Mouse (Mus musculus) left cerebral cortex, postnatal 25 days (tissue): ENCODE results near the gene Magi2. TPM values are rescaled to one million over a fixed set of nuclear protein-coding genes. Genes with fewer than 3 reads are reported as not detected.

Experiments used
- DNase-seq, 2 experiments: peaks; one replicate each; pipeline ENCODE4 v3.0.0; 2022; ENCODE audit warnings: low spot score in 2 of 2, mixed read lengths in 1 of 2
- intact Hi-C: fragments of 180-260 bp; cut with DNase I; formaldehyde crosslinking; loops from one replicate; pipeline ENCODE4 v1.15.1; 2025
- total RNA-seq, 2 experiments: library from RNA; stranded (reverse); gene quantifications; 2 replicates each; pipeline ENCODE4 v1.2.3; 2021

Magi2 gene
- total RNA-seq, 2 experiments from 2014 or later = 118 to 120 TPM

DNA sequence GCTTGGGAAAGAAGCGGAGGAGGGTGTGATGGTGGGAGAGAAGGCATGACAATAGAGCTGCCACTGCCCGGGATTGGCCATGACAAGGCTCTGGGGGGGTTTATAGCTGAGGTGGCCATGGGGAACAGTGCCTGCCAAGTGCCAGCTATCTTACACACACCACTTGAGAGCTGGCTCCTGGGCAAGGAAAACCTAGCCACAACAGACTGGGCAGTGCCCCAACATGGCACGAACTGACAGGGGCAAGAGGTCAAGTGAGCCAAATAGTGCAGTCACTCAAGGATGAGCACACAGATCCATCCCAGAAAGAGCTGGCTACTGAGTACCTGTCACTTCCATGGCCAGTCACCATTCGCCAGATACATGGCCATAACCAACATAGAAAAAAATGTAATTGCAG lies 1179.8 kb downstream of the Magi2 start:
- DNase-seq = no peak
- intact Hi-C loops = no loop called here

DNA sequence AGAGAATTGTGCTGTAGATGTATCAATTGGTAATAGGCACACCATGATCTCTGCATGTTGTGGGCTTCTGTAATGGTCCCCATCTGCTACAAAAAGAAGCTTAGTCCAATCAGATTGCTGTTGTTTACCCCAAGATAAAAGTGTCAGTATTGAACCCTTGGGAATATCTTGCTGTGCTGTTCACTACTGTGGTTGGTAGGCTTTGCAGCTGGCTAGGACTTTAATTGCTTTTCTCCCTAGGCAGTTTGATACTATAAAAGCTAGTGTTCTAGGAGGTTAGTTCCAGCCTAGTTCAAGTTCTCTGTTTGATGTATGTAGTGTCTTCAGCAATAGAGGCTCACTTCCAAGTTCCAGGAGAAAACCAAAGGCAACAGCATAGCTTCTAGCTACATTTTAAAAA lies 1188.5 kb downstream of the Magi2 start:
- no peak for DNase-seq
- intact Hi-C loops = no loop called here

DNA sequence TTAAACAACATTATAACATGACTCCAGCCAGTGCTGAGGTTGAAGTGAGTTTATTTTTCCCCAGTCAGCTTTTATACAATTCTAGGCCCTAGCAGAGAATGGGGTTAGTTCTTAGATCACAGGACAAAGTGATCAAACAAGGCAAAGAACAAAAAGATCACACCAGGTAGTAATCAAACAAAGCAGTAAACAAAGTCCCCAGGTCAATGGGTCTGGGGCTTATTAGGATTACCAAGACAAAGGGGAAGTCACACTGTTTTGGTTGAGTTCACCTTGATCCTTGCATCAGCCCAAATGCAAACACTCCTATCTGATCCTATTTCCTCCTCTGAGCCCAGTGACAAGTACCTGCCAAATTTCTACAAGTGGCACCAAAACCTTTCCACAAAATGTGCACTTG lies 1190.5 kb downstream of the Magi2 start:
- intact Hi-C loops = no loop called here
- no peak for DNase-seq

DNA sequence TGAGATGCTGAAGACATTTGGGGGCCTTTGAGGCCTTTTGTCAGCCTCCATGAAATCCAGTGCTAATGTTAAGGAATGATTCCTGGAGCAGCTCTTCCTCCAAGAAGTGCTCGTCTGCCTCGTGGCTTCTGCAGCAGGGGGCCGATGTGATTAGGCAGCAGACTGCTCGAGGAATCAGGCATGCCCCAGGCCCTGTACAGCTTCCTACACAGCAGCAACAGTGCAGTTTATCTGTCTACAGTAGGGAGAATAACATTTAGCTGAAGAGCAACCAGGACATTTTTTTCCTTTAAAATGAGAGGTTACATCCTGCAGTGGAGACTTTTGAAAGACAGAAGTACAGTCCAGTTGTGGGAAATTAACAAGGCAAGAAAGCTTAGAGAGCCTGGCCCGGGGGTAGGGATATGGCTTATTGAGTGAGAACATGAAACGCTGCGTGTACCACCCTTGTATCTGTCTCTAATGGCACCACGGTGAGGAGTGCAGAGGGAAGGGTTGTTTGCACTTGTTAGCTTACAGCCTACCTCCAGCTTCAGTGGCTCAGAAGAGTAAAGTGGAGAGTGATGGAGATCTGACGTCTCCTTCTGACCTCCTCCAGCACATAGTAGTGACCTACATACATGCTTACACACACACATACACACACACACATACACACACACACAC lies 1205.4 kb downstream of the Magi2 start:
- no peak for DNase-seq
- intact Hi-C loops = no loop called here

DNA sequence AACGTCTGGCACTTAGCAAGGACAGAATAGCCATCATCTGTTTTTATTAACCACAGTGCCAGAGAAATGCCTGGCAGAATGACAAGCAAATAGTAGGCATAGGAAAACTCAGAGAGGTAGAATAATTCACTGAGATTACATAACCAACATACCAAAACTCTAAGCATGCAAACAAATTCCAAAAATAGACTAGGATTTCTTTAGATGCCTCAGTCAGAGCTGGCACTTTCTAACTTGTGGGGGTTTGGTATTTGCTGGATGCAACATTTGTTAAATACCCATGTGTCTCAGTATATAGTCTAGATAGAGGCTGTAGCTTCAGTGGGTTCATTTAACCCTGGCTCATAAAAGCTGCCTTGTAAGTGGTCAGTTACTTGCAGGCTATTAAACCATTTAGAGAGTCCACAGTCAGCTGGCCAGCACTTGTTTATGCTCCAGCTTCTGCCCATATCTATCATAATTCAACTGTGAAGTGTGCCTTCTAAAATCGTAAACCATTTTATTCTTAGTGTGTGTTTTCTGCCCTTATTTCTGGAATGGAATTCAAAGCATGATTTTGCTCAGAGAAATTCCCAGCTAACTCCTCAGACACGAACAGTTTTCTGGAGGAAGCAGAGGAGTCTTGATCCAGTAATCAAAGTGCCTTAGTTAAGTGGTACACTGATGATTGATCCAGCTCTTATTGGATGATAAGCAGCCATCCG lies 1219.8 kb downstream of the Magi2 start:
- intact Hi-C loops = loop anchor here (5.0 kb wide), 2 partner anchors 121 to 144 kb away; no protein-coding TSS in a partner anchor
- peak; percentile 51 to 87 for DNase-seq

DNA sequence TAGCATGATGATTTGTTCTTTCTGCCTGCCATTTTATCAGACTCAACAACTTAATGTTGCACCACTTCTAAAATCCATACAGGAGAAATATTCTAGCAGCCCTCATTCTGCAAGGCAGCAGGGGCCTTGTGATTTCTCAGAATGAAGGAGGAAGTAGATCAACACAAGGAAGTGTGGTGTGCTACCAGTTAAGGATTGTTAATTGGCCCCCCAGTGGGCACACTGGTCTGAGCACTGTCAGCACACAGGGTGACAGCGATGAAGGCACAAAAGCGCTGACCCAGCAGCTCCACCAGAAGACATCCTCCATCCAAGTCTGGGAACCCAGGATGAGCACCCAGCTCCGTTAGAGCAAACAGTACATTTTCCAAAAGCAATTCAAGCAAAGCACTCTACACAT lies 1229.3 kb downstream of the Magi2 start:
- intact Hi-C loops = no loop called here
- no peak for DNase-seq

DNA sequence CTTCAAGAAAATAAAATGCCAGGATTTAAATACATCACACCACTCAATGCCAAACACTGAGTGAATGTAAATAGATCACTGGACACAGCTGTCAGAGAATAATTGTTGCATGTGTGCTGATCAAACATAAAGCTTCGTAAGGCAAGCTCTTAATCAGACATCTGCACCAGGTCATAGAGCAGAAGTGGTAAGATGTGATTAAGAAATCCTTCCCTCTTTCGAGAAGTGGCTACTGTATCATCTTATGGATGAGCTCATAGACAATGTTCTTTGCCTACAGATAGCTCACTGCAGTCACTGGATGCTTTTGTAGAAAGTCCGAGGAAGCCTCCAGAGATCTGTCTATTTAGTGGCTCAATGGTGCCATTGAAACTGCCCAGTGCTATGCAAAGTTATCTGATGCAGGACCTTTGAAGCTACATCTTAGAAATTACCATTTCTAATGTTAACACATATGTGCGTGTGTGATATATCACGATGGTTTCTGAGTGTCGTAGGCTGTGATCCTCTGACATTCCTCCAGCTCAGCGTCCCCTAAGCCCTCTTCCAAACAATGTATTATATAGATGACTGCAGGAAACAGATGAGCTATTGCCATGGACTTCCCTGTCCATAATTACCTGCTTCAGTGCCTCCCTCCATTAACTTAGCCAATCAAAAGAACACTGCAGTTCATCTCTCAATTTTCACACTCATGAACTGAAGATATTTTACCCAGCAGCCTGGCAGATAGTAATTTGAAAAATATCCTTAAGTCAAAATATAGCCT lies 1231.1 kb downstream of the Magi2 start:
- no peak for DNase-seq
- intact Hi-C loops = no loop called here

DNA sequence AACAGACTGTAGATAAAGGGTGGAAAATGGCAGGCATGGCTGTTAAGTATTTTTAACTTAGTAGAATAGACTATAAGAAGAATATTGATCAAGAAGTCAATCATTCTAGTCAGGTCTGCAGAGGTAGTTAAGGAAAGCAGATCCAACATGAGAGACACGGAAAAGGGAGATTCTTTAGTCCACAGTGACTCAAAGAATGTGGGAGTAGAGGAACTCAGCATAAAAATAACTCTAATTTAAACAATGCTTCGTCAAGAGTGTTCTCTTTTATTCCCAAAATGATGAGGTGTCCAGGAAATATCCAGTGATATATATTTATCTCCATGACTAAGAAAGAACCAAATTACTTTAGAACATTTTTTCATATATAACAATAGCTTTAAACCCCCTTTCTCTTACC lies 1234.9 kb downstream of the Magi2 start:
- intact Hi-C loops = loop anchor here (5.0 kb wide), 1 partner anchor 56 kb away; no protein-coding TSS in a partner anchor
- DNase-seq = peak in 1 of 2 experiments; percentile 57

DNA sequence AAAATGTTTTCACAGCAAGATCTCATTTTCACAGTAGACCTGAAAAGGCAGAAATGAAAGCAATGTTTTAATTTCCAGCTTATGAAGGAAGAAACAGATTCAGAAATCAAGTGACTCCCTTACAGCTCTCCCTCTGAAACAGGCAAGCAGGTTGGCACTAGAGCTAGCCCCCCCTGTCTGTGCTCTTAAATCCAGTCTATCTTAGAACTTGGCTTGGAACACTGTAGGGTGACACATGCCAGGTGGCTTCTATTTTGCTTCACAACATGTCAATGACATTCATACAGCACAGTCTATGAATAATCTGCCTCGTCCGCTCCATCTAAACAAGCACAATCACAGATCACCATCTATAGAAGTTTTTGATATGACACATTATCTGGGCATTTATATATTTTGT lies 1235.5 kb downstream of the Magi2 start:
- peak; percentile 35 to 88 for DNase-seq
- intact Hi-C loops = loop anchor here (5.0 kb wide), 1 partner anchor 55 kb away; no protein-coding TSS in a partner anchor

DNA sequence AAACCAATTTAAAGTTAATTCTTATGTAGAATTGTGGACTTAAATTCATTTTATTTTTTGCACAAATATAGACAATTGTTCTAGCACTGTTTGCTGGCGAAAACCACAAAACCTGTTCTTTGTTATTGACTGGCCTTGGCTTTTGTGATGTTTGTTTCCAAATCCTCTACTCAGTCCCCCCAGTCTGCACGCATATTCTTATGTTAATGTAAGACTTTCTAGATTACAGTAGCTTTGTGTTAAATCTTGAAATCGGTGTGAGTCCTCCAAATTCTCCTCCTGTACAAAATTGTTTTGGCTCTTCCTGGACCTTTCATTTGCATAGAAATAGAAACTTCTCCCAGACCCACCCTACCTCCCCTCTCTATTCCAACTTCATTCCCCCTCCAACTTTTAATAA lies 1242.9 kb downstream of the Magi2 start:
- intact Hi-C loops = no loop called here
- no peak for DNase-seq

DNA sequence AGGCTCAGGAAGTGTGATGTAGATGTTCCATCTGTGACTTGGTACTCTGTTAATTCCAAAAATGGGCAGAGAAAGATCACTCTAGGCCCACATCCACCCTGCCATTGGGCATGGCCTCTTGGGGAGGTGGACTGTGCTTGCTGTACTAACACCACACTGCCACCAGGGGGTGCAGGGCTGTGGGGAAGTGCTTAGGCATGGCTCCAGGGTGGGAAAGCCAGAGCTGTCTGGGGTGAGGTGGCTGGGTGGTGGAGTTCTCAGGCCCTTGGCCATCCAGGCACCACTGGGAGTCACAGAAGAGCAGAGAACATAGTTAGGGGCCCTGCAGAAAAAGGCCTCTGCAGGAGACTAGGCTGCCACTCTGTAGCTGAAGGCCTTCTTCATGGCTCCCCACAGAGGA lies 1243.6 kb downstream of the Magi2 start:
- intact Hi-C loops = no loop called here
- no peak for DNase-seq

DNA sequence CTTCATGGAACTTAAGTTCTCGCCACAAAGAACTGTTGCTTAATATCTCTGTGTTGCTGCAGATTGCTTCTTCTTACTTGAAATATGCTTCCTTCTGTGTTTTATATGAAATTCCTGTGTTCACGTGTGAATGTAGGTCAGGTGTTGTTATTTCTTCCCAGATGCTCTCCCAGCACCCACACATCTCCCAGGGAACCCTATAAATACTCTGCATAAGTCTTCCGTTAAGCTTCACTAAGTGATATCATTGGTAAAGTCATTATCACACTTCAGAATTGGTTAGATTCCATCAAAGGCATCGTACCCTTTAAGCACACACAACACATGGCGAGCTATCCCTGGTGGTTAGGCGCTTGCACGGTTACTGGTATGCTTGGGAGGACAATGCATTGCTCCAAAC lies 1257.7 kb downstream of the Magi2 start:
- DNase-seq = peak in 1 of 2 experiments; percentile 61
- intact Hi-C loops = no loop called here

DNA sequence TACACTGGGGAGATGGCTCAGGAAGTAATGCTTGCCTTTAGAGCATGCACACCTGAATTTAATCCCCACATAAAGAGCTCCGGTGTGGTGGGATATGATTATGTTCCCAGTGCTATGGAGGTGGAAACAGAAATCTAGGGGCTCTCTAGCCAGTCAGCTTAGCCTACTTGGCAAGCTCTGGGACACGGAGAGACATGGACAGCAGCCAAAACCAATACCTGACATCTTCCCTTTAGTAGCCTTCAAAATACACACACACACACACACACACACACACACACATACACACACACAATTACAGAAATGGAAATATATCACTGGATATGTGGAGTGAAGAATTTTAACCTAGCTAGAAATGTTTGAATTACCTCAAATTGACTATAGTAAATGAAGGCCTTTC lies 1265.1 kb downstream of the Magi2 start:
- intact Hi-C loops = no loop called here
- no peak for DNase-seq

DNA sequence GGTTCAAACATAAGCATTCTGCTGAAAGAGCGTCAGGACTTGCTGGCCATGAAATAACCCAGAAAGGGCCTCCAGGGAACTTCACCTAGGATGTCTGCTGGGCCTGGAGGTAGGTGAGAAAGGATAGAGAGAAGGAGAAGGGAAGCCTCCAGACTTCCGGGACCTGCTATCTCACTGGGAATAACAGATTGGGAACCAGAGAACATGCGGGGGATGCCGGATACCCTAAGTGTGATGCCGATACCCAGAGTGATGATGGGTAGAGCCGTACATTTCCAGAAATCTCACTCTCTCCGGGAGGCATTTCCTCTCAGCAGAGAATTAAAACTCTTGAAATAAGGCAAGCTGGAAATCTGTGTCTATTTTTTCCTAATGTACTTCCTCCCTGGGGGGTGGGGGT lies 1265.8 kb downstream of the Magi2 start:
- peak; percentile 47 to 82 for DNase-seq
- intact Hi-C loops = no loop called here

DNA sequence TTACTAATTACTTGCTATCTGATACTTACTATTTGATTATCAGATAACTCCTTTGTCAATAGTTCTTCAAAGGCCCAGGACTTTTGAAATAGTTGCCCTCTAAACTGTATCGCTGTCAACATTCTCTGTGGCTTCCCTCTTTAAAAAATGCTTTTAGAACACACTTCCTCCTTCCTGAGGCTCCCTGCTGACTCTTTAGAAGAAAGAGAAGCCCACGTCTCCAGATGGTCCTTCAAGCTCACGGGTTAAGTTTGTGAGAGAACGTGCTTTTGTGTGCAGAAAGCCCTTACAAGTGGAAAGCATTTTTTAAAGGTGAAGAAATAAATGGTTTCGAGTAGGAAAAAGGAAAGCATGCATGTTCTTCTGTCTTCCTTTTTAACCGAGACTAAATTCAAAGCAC lies 1267.2 kb downstream of the Magi2 start:
- peak; percentile 46 to 90 for DNase-seq
- intact Hi-C loops = no loop called here

DNA sequence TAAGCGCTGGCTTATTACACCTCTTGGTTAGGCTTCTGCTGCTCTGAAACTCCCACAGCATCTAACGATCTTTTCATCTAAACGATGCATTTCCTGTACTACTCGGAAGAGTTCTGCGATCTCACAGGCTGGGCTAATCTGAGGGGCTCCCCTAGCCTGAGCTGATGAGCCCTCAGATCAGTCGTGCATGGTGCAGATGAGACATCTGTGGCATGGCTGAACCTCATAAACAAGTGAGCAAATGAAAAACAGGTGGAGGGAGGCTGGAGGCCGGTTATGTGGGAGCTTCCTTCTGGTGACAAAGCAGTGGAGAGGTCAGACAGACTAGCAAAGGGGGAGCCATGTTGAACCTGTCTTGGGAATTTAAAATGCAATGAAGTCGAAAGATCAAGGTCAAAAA lies 1270.1 kb downstream of the Magi2 start:
- intact Hi-C loops = no loop called here
- DNase-seq = no peak

DNA sequence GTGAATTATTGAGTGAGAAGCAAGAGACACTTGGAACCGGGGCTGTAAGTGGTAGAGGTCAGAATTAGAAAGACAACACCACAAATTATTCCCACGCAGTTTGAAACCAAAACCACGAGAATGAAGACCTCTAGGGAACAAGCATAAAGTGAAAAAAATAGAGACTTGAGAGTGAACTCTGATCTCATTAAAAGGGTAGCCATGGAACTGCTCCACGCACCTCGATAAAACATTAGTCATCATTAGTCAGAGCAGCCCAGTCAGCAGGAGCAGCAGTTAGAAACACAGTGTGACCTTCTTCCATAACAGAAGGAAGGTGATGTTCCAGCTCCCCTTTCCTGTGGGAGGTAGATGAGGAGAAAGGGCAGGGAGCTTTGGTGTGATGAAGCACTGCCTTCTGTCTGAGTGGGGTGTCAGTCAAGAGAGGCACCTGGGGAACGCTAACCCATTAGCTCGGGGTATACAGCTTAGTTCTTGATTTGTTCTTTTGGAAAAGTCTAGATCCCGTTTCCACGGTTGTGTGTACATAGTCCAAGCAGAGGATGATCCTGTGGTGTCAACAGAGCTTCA lies 1272.3 kb downstream of the Magi2 start:
- DNase-seq = no peak
- intact Hi-C loops = no loop called here

DNA sequence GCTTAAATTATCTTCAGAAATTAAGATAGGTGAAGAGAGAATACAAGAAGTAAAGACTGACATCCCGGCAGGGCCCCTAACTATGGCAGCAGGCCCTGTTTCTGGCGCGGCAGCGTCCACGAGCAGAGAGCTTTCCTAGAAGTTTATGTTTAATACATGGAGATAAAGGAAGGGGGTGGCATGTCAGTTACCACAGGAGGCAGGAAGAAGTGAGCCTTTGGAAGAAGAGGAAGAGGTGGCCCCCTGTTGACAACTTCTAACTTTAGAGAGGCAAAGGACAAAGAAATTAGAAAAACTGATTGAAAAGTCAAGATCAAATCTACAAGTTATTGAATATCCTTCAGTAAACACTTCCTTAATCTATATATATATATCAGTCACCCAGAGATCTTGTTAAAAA lies 1281.8 kb downstream of the Magi2 start:
- intact Hi-C loops = no loop called here
- DNase-seq = no peak

DNA sequence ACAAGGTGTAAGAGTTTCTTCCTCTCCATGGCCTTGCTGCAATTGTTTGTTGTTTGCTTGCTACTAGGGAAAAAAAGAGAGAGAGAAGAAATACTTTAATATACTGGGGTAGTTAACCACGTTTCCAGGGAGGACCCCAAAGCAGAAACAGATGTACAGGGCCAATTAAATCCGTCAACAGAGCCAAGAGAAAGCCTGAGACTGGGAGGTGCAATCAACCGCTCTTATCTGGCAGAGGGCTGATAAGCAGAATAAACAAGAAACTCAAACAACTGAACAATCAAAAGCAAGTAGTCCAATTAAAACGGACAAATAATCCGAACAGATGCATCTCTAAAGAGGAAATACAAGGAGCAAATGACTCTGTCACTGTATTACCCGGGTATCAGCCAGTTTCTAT lies 1282.8 kb downstream of the Magi2 start:
- intact Hi-C loops = no loop called here
- no peak for DNase-seq

DNA sequence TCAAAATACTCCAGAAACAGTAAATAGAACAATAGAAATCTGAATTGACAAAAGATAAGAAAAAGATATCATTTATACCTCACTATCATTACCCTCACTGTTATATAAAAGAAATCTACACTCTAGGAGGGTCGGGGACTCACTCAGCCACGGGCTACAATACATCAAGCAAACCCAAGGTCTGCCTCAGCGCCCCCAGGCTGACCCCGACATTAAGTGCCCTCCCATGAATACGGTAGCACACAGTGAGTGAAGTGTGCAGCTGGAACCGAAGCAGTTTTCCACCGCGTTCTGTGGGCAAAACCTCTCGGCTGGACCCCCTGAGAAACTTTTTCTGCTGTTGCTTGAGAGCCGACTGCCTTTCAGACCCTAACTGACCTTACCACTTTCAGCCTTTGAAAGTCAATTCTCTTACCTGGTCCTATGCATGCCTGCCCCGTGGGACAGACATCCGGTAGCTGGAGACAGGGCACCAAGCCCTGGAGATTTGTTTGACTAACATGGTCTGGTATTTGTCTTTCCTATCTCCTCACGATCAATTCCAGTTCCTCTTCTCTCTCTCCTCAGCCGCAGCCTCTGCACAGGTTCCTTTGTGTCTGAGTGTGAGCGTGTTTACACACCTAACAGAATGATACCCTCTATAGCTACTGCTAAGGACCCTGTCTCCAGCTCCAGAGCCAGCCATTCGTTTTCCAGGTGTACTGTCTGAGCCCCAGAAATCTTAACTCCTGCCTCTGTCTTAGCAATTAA lies 1285.7 kb downstream of the Magi2 start:
- intact Hi-C loops = no loop called here
- no peak for DNase-seq
